Mouse (Mus musculus): ENCODE data around the gene Prr22. TPM values are rescaled to one million over a fixed set of nuclear protein-coding genes. Genes with fewer than 3 reads are reported as not detected.
A peak's percentile ranks its signal among the peaks of the same experiment; 100 is the strongest.

The Prr22 gene
- polyA plus RNA-seq, 1 experiment from 2014 or later: 1.1 TPM

DNA sequence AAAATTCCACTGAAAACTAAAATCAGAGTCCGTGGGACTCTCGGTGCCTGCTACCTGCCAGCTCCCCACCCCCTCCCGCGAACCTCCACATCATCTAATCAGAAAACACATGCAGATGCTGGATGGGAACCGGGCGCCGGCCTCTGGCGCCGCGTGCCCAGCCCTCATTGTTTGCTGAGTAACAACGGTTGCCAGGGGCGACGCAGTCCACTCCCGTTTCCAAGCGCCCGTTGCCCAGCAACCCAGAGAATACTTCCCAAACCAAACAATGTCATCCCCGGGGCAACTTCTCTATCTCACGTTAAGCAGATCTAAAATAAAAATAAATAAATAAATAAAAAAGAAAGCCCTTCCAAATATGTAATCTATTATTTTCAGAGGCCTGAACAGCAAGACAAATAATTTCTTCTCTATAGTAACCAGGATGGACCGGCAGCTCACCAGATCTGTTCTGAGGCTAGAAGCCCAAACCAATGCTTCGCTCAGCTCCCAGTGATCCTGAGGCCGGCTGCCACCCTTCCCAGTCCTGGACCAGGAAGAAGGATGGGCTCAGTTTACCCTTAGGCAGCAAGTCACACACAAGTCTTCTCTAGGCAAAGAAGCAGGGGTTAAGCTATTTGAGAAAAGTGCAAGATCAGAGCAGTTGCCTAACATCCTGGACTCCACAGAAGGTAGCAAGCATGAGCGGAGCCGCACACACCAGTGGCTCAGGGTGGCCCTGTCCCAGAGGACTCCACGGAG, 44.4 kb downstream of the Prr22 start:
- no peak overlapping the region for H3K9ac ChIP-seq (ENCODE audit: low read length)
- peaks cover 27% of the 10 kb centered on the region for H3K4me1 ChIP-seq (ENCODE audit: control insufficient read depth, insufficient read depth, low read length)
- H3K27me3 ChIP-seq (ENCODE audit: control insufficient read depth, insufficient read depth, low read length): no peaks in the 10 kb centered on the region
- ATAC-seq (ENCODE audit: insufficient read depth, low FRiP score, low TSS enrichment): peak; percentile 73
- no peak overlapping the region for H3K4me2 ChIP-seq (ENCODE audit: low read depth)
- peak; percentile 94 for DNase-seq (ENCODE audit: low spot score)
- no peaks in the 10 kb centered on the region for H3K9me3 ChIP-seq (ENCODE audit: control insufficient read depth, low read length)
- WGBS: 13% methylated on average over 24 of the region's 24 CpGs
- H3K36me3 ChIP-seq (ENCODE audit: control insufficient read depth, insufficient read depth, low read length): no peaks in the 10 kb centered on the region
- H3K27ac ChIP-seq (ENCODE audit: low read depth, low read length): no peak overlapping the region
- H3K4me3 ChIP-seq (ENCODE audit: low read depth, low read length): no peak overlapping the region

DNA sequence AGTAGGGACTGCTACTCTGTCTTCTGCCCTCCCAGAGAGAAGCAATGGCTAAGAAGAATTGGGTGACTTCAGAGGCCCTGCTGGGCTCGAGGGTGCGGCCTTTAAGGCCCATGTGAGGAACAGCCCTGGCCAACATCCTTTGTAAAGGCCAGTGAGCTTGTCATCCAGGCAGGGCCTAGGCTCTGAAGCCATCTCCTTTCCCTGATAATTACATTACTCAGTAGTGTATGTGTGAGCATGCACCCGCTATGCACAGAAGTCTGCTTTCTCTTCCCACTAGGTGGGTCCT, 45.0 kb downstream of the Prr22 start:
- no peaks in the 10 kb centered on the region for H3K9me3 ChIP-seq (ENCODE audit: control insufficient read depth, low read length)
- no peak overlapping the region for H3K4me3 ChIP-seq (ENCODE audit: low read depth, low read length)
- no peaks in the 10 kb centered on the region for H3K27me3 ChIP-seq (ENCODE audit: control insufficient read depth, insufficient read depth, low read length)
- no peak overlapping the region for H3K4me2 ChIP-seq (ENCODE audit: low read depth)
- 54% methylated on average over 3 of the region's 3 CpGs for WGBS
- 0 out of 2 replicates have a peak overlapping the region, but pooled peaks have one; percentile 8 for H3K9ac ChIP-seq (ENCODE audit: low read length)
- H3K36me3 ChIP-seq (ENCODE audit: control insufficient read depth, insufficient read depth, low read length): no peaks in the 10 kb centered on the region
- peaks cover 24% of the 10 kb centered on the region for H3K4me1 ChIP-seq (ENCODE audit: control insufficient read depth, insufficient read depth, low read length)
- no peak overlapping the region for H3K27ac ChIP-seq (ENCODE audit: low read depth, low read length)
- DNase-seq (ENCODE audit: low spot score): no peak
- ATAC-seq (ENCODE audit: insufficient read depth, low FRiP score, low TSS enrichment): no peak; the same call in 1 of the 2 replicates

DNA sequence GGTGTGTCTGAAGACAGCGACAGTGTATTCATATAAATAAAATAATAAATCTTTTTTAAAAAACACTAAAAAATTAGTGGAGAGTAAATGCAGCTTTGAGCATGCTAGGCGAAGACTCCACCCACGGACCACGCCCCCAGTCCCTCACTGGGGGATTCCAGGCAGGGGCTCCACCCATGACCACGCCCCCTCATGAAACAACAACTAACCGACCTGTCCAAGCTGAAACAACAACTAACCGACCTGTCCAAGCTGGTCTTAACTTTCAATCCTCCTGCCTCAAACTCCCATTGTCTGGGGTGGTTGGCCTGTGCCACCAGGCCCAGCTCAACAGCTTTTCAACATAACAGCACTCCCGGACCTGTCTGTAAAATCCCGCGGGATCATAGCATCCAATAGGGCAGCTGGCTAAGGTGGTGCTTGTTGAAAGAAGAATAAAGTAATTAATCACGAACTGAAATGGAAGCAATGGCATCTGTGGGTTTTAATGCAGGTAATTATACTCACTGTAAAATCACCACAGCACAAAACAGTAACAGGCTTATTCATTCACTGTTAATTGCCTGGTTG, 48.1 kb downstream of the Prr22 start:
- H3K27ac ChIP-seq (ENCODE audit: low read depth, low read length): no peak overlapping the region
- ATAC-seq (ENCODE audit: insufficient read depth, low FRiP score, low TSS enrichment): no peak
- no peaks in the 10 kb centered on the region for H3K36me3 ChIP-seq (ENCODE audit: control insufficient read depth, insufficient read depth, low read length)
- no peak for DNase-seq (ENCODE audit: low spot score)
- no peak overlapping the region for H3K4me3 ChIP-seq (ENCODE audit: low read depth, low read length)
- WGBS: 29% methylated on average over 11 of the region's 11 CpGs
- no peaks in the 10 kb centered on the region for H3K9me3 ChIP-seq (ENCODE audit: control insufficient read depth, low read length)
- no peak overlapping the region for H3K4me2 ChIP-seq (ENCODE audit: low read depth)
- peaks cover 15% of the 10 kb centered on the region for H3K4me1 ChIP-seq (ENCODE audit: control insufficient read depth, insufficient read depth, low read length)
- H3K27me3 ChIP-seq (ENCODE audit: control insufficient read depth, insufficient read depth, low read length): no peaks in the 10 kb centered on the region
- H3K9ac ChIP-seq (ENCODE audit: low read length): no peak overlapping the region

DNA sequence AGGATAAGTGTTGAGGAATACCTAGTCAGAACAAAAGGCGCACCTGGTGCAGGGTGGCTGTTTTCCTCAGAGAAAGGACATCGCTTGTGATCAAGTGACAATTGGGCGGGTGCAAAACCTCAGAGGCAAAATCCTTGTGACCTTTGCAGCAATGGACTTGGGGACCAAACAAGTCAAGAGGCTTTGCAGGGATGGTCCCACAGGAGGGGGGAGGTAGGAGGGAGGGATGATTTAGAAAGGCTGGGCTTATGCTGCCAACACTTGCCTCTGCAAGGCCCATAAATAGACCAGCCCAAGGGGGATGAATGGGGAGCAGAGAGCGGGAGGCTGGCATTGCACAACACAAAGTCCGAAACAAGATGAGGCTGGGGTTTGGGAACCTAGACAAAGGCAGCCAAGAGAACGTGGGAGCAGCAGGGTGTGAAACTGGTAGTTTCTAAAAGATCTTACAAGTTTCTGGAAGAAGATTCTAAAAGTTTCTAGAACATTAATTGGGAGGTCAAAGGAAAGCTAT, 49.0 kb downstream of the Prr22 start:
- no peak for ATAC-seq (ENCODE audit: insufficient read depth, low FRiP score, low TSS enrichment)
- H3K4me2 ChIP-seq (ENCODE audit: low read depth): no peak overlapping the region
- H3K4me1 ChIP-seq (ENCODE audit: control insufficient read depth, insufficient read depth, low read length): peaks cover 7% of the 10 kb centered on the region; the same call in 1 of the 2 replicates
- 73% methylated on average over 6 of the region's 6 CpGs for WGBS
- H3K9me3 ChIP-seq (ENCODE audit: control insufficient read depth, low read length): no peaks in the 10 kb centered on the region
- no peak overlapping the region for H3K4me3 ChIP-seq (ENCODE audit: low read depth, low read length)
- no peaks in the 10 kb centered on the region for H3K36me3 ChIP-seq (ENCODE audit: control insufficient read depth, insufficient read depth, low read length)
- no peaks in the 10 kb centered on the region for H3K27me3 ChIP-seq (ENCODE audit: control insufficient read depth, insufficient read depth, low read length)
- H3K27ac ChIP-seq (ENCODE audit: low read depth, low read length): no peak overlapping the region
- DNase-seq (ENCODE audit: low spot score): no peak
- no peak overlapping the region for H3K9ac ChIP-seq (ENCODE audit: low read length)

DNA sequence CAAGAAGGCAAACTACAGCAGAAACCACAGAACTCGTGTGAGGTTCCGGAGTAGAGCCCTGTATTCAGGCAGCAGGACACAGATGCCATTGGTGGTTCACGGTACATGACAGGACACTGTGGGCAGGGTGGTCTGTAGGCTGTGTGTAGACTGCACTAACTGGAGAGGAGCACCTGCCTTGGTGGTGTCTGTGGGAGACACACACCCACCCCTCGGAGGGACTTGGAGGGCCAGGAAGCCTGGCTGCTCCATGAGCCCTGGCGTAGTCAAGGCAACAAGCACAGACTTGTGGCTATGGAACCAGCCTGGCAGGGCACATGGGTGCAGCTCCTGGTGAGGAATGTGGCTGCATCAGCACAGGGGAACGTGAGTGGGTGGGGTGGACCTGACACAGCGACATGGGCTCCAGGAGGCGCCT, 49.7 kb downstream of the Prr22 start:
- DNase-seq (ENCODE audit: low spot score): no peak
- Histone ChIP-seq H3K9ac (ENCODE audit: low read length) (no peak overlapping the region), H3K27ac (ENCODE audit: low read depth, low read length) (no peak overlapping the region), H3K9me3 (ENCODE audit: control insufficient read depth, low read length) (no peaks in the 10 kb centered on the region), H3K4me3 (ENCODE audit: low read depth, low read length) (no peak overlapping the region), H3K36me3 (ENCODE audit: control insufficient read depth, insufficient read depth, low read length) (no peaks in the 10 kb centered on the region), H3K4me1 (ENCODE audit: control insufficient read depth, insufficient read depth, low read length) (peaks cover 6% of the 10 kb centered on the region; the same call in 1 of the 2 replicates), H3K27me3 (ENCODE audit: control insufficient read depth, insufficient read depth, low read length) (no peaks in the 10 kb centered on the region), H3K4me2 (ENCODE audit: low read depth) (no peak overlapping the region)
- WGBS: 79% methylated on average over 8 of the region's 8 CpGs
- ATAC-seq (ENCODE audit: insufficient read depth, low FRiP score, low TSS enrichment): no peak

Other genes with a start within 250 kb of the Prr22 start
- 1.1 and 2.1 TPM in 2 replicates for gene Gm20219, start 215.9 kb upstream of the Prr22 start, polyA plus RNA-seq (2014; fragmentation: Nextera tagmentation; extraction: Ambion mirVana)
- 51.6 and 56.8 TPM in 2 replicates for gene Safb2, start 185.7 kb upstream of the Prr22 start, polyA plus RNA-seq (2014; fragmentation: Nextera tagmentation; extraction: Ambion mirVana)
- gene Safb, start 185.4 kb upstream of the Prr22 start, polyA plus RNA-seq (2014; fragmentation: Nextera tagmentation; extraction: Ambion mirVana): 114 and 120 TPM in 2 replicates
- gene 2410015M20Rik, start 160.5 kb upstream of the Prr22 start, polyA plus RNA-seq (2014; fragmentation: Nextera tagmentation; extraction: Ambion mirVana): 178 and 203 TPM in 2 replicates
- gene Rpl36, start 156.8 kb upstream of the Prr22 start, polyA plus RNA-seq (2014; fragmentation: Nextera tagmentation; extraction: Ambion mirVana): 1,299 and 1,352 TPM in 2 replicates
- gene Lonp1, start 143.4 kb upstream of the Prr22 start, polyA plus RNA-seq (2014; fragmentation: Nextera tagmentation; extraction: Ambion mirVana): 56.0 and 56.3 TPM in 2 replicates
- gene Catsperd, start 142.1 kb upstream of the Prr22 start, polyA plus RNA-seq (2014; fragmentation: Nextera tagmentation; extraction: Ambion mirVana): 0.54 and 0.92 TPM in 2 replicates
- 112 and 119 TPM in 2 replicates for gene Ranbp3, start 97.0 kb upstream of the Prr22 start, polyA plus RNA-seq (2014; fragmentation: Nextera tagmentation; extraction: Ambion mirVana)
- gene Ndufa11, start 52.5 kb upstream of the Prr22 start, polyA plus RNA-seq (2014; fragmentation: Nextera tagmentation; extraction: Ambion mirVana): 403 and 406 TPM in 2 replicates
- 17.3 and 17.6 TPM in 2 replicates for gene Vmac, start 52.2 kb upstream of the Prr22 start, polyA plus RNA-seq (2014; fragmentation: Nextera tagmentation; extraction: Ambion mirVana)
- gene Nrtn, start 12.7 kb upstream of the Prr22 start, polyA plus RNA-seq (2014; fragmentation: Nextera tagmentation; extraction: Ambion mirVana): 5.8 and 6.3 TPM in 2 replicates
- 36.6 and 42.3 TPM in 2 replicates for gene Dus3l, start 5.5 kb upstream of the Prr22 start, polyA plus RNA-seq (2014; fragmentation: Nextera tagmentation; extraction: Ambion mirVana)
- 3.9 and 4.9 TPM in 2 replicates for gene Rfx2, start 60.8 kb downstream of the Prr22 start, polyA plus RNA-seq (2014; fragmentation: Nextera tagmentation; extraction: Ambion mirVana)
- not detected in 2 replicates for gene Acsbg2, start 104.2 kb downstream of the Prr22 start, polyA plus RNA-seq (2014; fragmentation: Nextera tagmentation; extraction: Ambion mirVana)
- 0.25 and 0.41 TPM in 2 replicates for gene 1700061G19Rik, start 105.2 kb downstream of the Prr22 start, polyA plus RNA-seq (2014; fragmentation: Nextera tagmentation; extraction: Ambion mirVana)
- gene Mllt1, start 165.2 kb downstream of the Prr22 start, polyA plus RNA-seq (2014; fragmentation: Nextera tagmentation; extraction: Ambion mirVana): 31.2 and 36.4 TPM in 2 replicates
- not detected in 2 replicates for gene Acer1, start 211.9 kb downstream of the Prr22 start, polyA plus RNA-seq (2014; fragmentation: Nextera tagmentation; extraction: Ambion mirVana)
- gene Clpp, start 220.1 kb downstream of the Prr22 start, polyA plus RNA-seq (2014; fragmentation: Nextera tagmentation; extraction: Ambion mirVana): 142 and 156 TPM in 2 replicates
- 37.0 and 39.8 TPM in 2 replicates for gene Alkbh7, start 227.1 kb downstream of the Prr22 start, polyA plus RNA-seq (2014; fragmentation: Nextera tagmentation; extraction: Ambion mirVana)
- not detected in 2 replicates for gene Pspn, start 229.8 kb downstream of the Prr22 start, polyA plus RNA-seq (2014; fragmentation: Nextera tagmentation; extraction: Ambion mirVana)
- 78.1 and 85.0 TPM in 2 replicates for gene Gtf2f1, start 241.0 kb downstream of the Prr22 start, polyA plus RNA-seq (2014; fragmentation: Nextera tagmentation; extraction: Ambion mirVana)
- gene Gm17949, start 241.2 kb downstream of the Prr22 start, polyA plus RNA-seq (2014; fragmentation: Nextera tagmentation; extraction: Ambion mirVana): not detected in 2 replicates

All from neural tube, embryonic 11.5 days (tissue).